33 mouse cellular contexts compared by ENCODE assay signal in the genomic region with DNA sequence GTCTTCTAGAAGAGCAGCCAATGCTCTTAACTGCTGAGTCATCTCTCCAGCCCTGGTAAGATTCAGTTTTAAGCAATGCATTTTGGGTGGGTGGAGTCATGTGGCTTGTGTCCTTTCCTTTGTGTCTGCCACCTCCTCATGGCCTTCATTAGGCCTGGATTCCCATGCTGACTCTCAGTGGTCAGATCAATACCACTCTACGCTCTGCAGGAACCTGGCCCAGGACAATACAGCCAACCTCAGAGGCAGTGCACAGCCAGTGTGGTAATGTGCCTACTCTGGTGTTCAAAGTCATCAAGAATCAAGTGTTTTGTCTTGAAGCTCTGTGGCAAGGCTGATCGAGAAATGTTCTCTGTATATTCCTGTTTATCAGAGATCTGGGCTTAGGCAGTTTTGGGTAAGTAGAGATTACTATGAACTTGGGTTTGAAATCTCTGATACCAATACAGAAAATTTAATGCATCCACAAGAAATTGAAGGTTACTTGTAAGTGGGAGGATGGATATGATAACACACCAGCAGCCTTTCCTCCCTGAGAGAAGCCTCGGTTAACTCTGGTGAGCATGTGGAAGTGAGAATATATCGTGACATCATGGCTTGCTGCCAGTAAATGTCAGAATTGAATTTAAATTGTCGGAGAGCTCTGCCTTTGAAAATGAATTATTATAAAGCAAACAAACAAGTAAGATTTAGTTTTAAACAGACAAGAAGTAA. TPM values are rescaled to one million over a fixed set of nuclear protein-coding genes. Genes with fewer than 3 reads are reported as not detected.
DNase-seq lines count a peak whose midpoint lies in the region; ATAC-seq and TF ChIP-seq lines count a peak whose summit lies in the region.
"Had no signal": no experiment of that assay in that cellular context is flagged by ENCODE, and none has a peak within 500 bp of the region (broad histone marks: within the 10 kb centered on the region; RNA-seq: fewer than 3 reads in every experiment).

No protein-coding gene starts in this region.

- H3K4me3 ChIP-seq in hindbrain, postnatal 0 days (ENCODE audit: low read length) = no peak overlapping the region
- H3K4me3 ChIP-seq in hindbrain, embryonic 11.5 days (ENCODE audit: low read depth, low read length) = no peak overlapping the region
- H3K4me3 ChIP-seq in kidney, embryonic 15.5 days (replicated peaks) = no peak overlapping the region
- H3K4me3 ChIP-seq: erythroblast, embryonic 14.5 days; hindbrain, embryonic 13.5 days; limb, embryonic 13.5 days; liver, embryonic 15.5 days; megakaryocyte, embryonic 14.5 days; midbrain, embryonic 13.5 days had no signal

- H3K9me3 ChIP-seq in hindbrain, postnatal 0 days (ENCODE audit: low read length) = no peaks in the 10 kb centered on the region
- H3K9me3 ChIP-seq in hindbrain, embryonic 11.5 days (ENCODE audit: control insufficient read depth, low read length) = no peaks in the 10 kb centered on the region
- no peaks in the 10 kb centered on the region for H3K9me3 ChIP-seq in kidney, embryonic 15.5 days (replicated peaks)
- H3K9me3 ChIP-seq: hindbrain, embryonic 13.5 days; limb, embryonic 13.5 days; liver, embryonic 15.5 days; megakaryocyte, embryonic 14.5 days; midbrain, embryonic 13.5 days had no signal

- TF ChIP-seq CTCF in hindbrain, postnatal 0 days (IDR thresholded peaks at IDR 0.05; ENCODE audit: low read depth) = no peak

- no peaks in the 10 kb centered on the region for H3K27me3 ChIP-seq in hindbrain, postnatal 0 days (ENCODE audit: insufficient read depth, low read length)
- no peaks in the 10 kb centered on the region for H3K27me3 ChIP-seq in hindbrain, embryonic 11.5 days (ENCODE audit: control insufficient read depth, insufficient read depth, low read length)
- no peaks in the 10 kb centered on the region for H3K27me3 ChIP-seq in kidney, embryonic 15.5 days
- H3K27me3 ChIP-seq: hindbrain, embryonic 13.5 days; limb, embryonic 13.5 days; liver, embryonic 15.5 days; megakaryocyte, embryonic 14.5 days; midbrain, embryonic 13.5 days had no signal

- DNase-seq in hindbrain, postnatal 0 days (ENCODE audit: low spot score) = peak; percentile 10
- no peak for DNase-seq in hindbrain, embryonic 11.5 days (ENCODE audit: low spot score)
- DNase-seq in 3T3-L1 (ENCODE audit: low read depth, low spot score) (peak; percentile 12), 416B (ENCODE audit: low read depth) (peak; percentile 57)
- peak; percentile 36 for DNase-seq in brain, adult 2 months (ENCODE audit: low read depth, low spot score)
- DNase-seq in layer of hippocampus, adult 8-10 months (ENCODE audit: low spot score in 2 of 2) = no peak
- DNase-seq in layer of hippocampus, adult 9-11 months = no peak
- DNase-seq: adrenal gland, adult 8-10 months; cerebellum, adult 18-20 months; gastrocnemius, postnatal 14 days; heart, adult 18-20 months; heart, postnatal 36 days; kidney, postnatal 25 days; lung, postnatal 4 days had no signal

- H3K4me1 ChIP-seq in hindbrain, postnatal 0 days (ENCODE audit: insufficient read depth, low read length) = no peaks in the 10 kb centered on the region
- no peaks in the 10 kb centered on the region for H3K4me1 ChIP-seq in hindbrain, embryonic 11.5 days (replicated peaks; ENCODE audit: control insufficient read depth, insufficient read depth, low read length)
- H3K4me1 ChIP-seq in kidney, embryonic 15.5 days = no peaks in the 10 kb centered on the region
- H3K4me1 ChIP-seq: hindbrain, embryonic 13.5 days; limb, embryonic 13.5 days; liver, embryonic 15.5 days; midbrain, embryonic 13.5 days had no signal

- 0 out of 2 replicates have a peak, but pooled peaks cover 8% of the 10 kb centered on the region for H3K36me3 ChIP-seq in hindbrain, postnatal 0 days (ENCODE audit: insufficient read depth, low read length)
- no peaks in the 10 kb centered on the region for H3K36me3 ChIP-seq in hindbrain, embryonic 11.5 days (ENCODE audit: control insufficient read depth, insufficient read depth, low read length)
- peaks cover 28% of the 10 kb centered on the region for H3K36me3 ChIP-seq in kidney, embryonic 15.5 days

- 81% methylated on average over 5 of the region's 5 CpGs for WGBS in hindbrain, postnatal 0 days
- WGBS in hindbrain, embryonic 11.5 days = 95% methylated on average over 5 of the region's 5 CpGs
- 78% methylated on average over 5 of the region's 5 CpGs for WGBS in kidney, embryonic 15.5 days

- no peak for ATAC-seq in hindbrain, postnatal 0 days
- no peak for ATAC-seq in hindbrain, embryonic 11.5 days (ENCODE audit: low FRiP score)
- no peak for ATAC-seq in kidney, embryonic 15.5 days (replicated peaks; ENCODE audit: low FRiP score)
- ATAC-seq: activated CD4-positive, CD25-positive, alpha-beta regulatory T cell, adult 4 months; intestine, postnatal 0 days; midbrain, embryonic 13.5 days had no signal

- no peak overlapping the region for H3K4me2 ChIP-seq in hindbrain, postnatal 0 days (ENCODE audit: low read depth, low read length)
- no peak overlapping the region for H3K4me2 ChIP-seq in hindbrain, embryonic 11.5 days (replicated peaks; ENCODE audit: low read depth, low read length)
- H3K4me2 ChIP-seq in kidney, embryonic 15.5 days = no peak overlapping the region
- H3K4me2 ChIP-seq: heart, embryonic 11.5 days; hindbrain, embryonic 13.5 days; limb, embryonic 13.5 days; liver, embryonic 15.5 days; midbrain, embryonic 13.5 days had no signal

- no peak overlapping the region for H3K27ac ChIP-seq in hindbrain, postnatal 0 days
- H3K27ac ChIP-seq in hindbrain, embryonic 11.5 days (ENCODE audit: low read depth, low read length) = no peak overlapping the region
- no peak overlapping the region for H3K27ac ChIP-seq in kidney, embryonic 15.5 days
- H3K27ac ChIP-seq: hindbrain, embryonic 13.5 days; limb, embryonic 13.5 days; liver, embryonic 15.5 days; midbrain, embryonic 13.5 days had no signal

- H3K9ac ChIP-seq in hindbrain, postnatal 0 days (replicated peaks; ENCODE audit: low read length) = no peak overlapping the region
- H3K9ac ChIP-seq in hindbrain, embryonic 11.5 days (ENCODE audit: low read depth, low read length) = no peak overlapping the region
- no peak overlapping the region for H3K9ac ChIP-seq in kidney, embryonic 15.5 days
- H3K9ac ChIP-seq: hindbrain, embryonic 13.5 days; limb, embryonic 13.5 days; liver, embryonic 15.5 days; midbrain, embryonic 13.5 days had no signal

RNA-seq across cellular contexts. Expression of gene Fra10ac1, which starts 37.2 kb away (rescaled TPM):
- 2.7 and 3.4 TPM in 2 replicates for total RNA-seq in hindbrain, postnatal 0 days (2014; rRNA removed)
- 30.9 and 32.3 TPM in 2 replicates for polyA plus RNA-seq in hindbrain, postnatal 0 days (2015; fragmentation: Nextera tagmentation; extraction: Ambion mirVana)
- polyA plus RNA-seq in hindbrain, embryonic 11.5 days (2014; fragmentation: Nextera tagmentation; extraction: Ambion mirVana) = 47.2 and 54.0 TPM in 2 replicates
- total RNA-seq in layer of hippocampus, adult 8-10 months (2022) = 10 to 100 TPM; 16.7 to 21.3 (median 19.1) TPM
- 38.6 and 39.6 TPM in 2 replicates for polyA plus RNA-seq in kidney, embryonic 15.5 days (2015; fragmentation: Nextera tagmentation; extraction: Ambion mirVana)

RNA-seq across cellular contexts. Expression of gene Pde6c, which starts 54.2 kb away (rescaled TPM):
- not detected in 2 replicates for total RNA-seq in hindbrain, postnatal 0 days (2014; rRNA removed)
- 0.46 and 0.48 TPM in 2 replicates for polyA plus RNA-seq in hindbrain, postnatal 0 days (2015; fragmentation: Nextera tagmentation; extraction: Ambion mirVana)
- polyA plus RNA-seq in hindbrain, embryonic 11.5 days (2014; fragmentation: Nextera tagmentation; extraction: Ambion mirVana) = 0.24 TPM in 1 of 2 replicates, not detected in the other
- under 1 TPM in 2 of 4 experiments, not detected in 2; 0.13 to 0.21 TPM for total RNA-seq in layer of hippocampus, adult 8-10 months (2022)
- polyA plus RNA-seq in kidney, embryonic 15.5 days (2015; fragmentation: Nextera tagmentation; extraction: Ambion mirVana) = 0.06 TPM in 1 of 2 replicates, not detected in the other
- total RNA-seq: adrenal gland, adult 8-10 months; gastrocnemius, postnatal 14 days; heart, adult 18-20 months; heart, postnatal 36 days; monocyte, adult 5-6 weeks had no signal
- polyA plus RNA-seq: activated CD4-positive, CD25-positive, alpha-beta regulatory T cell, adult 4 months; embryonic facial prominence, embryonic 14.5 days; erythroblast, embryonic 14.5 days; heart, embryonic 16.5 days; kidney, embryonic 14.5 days; limb, embryonic 13.5 days; lung, embryonic 16.5 days; neural tube, embryonic 14.5 days; small intestine, adult 2 months; thymus, postnatal 0 days; urinary bladder, adult 2 months had no signal

Comparison
In these comparisons a context has a peak if more than half of its experiments do, and no peak if none do; other contexts are left out.
1. DNase-seq: peak in hindbrain, postnatal 0 days (single experiment), 3T3-L1 (single experiment), 416B (single experiment) and brain, adult 2 months (single experiment); none in hindbrain, embryonic 11.5 days (single experiment), layer of hippocampus, adult 8-10 months (0 of 2) and layer of hippocampus, adult 9-11 months (single experiment).